Mouse (Mus musculus) ES-E14 (cell line): Measurements from ENCODE around the gene Zfp646.

ENCODE experiments used
- MAFK ChIP-seq: IDR thresholded peaks from 2 replicates; pipeline ENCODE4 v1.6.1; 2014; ENCODE audit warnings: mild to moderate bottlenecking, low read depth, low read length, inconsistent platforms; ENCODE audit not compliant: insufficient read depth
- ZNF384 ChIP-seq: IDR thresholded peaks from 2 replicates; pipeline ENCODE4 v1.6.1; 2012; ENCODE audit warnings: low read depth, low read length, inconsistent platforms

DNA sequence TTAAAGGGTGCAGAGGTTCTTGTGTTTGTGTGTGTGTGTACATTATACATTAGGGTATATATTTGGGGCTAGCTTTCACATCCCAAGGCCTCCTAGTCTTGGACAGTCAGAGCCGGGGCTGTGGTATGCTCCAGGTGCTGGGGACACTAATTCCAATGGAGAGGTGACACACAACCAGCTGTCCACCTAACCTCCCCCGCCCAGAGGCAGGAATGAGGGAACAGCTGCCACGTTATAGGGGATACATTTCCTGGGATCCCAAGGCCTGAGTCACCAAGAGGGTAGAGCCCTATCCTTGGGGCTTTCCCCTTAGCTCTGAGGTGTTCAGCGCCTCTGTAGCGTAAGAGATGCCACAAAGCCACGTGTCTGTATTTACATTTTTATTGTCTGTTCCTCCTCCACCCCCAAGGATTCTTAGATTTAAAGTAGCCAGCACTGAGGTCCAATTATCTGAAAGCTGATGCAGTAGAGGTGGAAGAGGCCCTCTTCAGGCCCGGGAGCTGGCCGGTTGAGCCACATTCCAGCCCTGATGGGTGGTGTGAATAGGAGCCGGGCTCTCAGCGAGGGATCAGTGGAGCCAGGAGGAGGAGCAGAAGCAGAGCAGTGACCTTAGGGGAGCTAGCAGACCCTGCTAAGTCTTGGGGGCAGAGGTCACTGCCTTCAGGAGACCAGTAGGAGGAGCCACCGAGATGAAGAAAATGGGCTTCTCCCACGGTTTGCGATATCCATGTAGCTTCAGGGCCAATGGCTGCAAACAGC is 56.4 kb downstream of the Zfp646 start:
- TF ChIP-seq ZNF384 (no peak), MAFK (no peak)
